Mouse (Mus musculus): ENCODE results near the gene Cdyl.

The Cdyl gene

GRCm38 (mm10) chr13:35717658-35718057 is 58.0 kb downstream of the Cdyl start:
- no peak for DNase-seq

DNA sequence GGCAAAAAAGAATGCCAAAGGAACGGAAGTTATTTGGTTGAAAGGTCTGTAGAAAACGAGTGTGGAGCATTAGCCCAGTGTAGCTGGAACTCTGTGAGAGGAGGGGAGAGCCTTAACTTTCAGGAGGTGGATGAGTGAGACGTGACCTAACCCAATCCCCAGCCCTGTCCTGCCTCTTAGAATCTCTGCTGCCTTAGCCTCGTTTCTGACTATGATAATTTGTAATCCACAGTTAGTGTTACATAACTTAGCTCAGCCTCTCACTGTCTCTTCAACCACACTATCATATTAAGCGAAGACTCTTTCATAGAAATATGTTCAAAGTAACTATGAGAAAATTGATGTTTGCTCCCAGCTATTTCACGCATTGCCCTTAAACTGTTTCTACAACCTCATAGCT is 59.9 kb downstream of the Cdyl start:
- DNase-seq: no peak

DNA sequence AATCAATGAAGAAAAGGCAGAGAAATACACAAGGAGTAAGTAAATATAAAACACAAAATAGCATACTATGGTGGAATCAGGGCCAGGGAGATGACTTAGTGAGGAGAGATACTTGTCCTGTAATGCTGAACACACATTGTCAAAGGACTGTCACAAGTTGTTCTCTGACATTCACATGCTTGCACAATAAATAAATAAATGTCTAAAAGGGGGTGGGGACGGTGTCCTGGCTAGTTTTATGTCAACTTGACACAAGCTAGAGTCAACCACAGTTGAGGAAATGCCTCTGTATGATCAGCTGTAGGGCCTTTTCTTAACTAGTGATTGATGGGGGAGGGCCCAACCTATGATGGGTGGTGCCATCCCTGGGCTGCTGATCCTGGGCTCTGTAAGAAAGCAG is 63.4 kb downstream of the Cdyl start:
- DNase-seq: no peak

- DNase-seq: no peak
Measured at GRCm38 (mm10) chr13:35726025-35726424, 66.4 kb downstream of the Cdyl start.

DNA sequence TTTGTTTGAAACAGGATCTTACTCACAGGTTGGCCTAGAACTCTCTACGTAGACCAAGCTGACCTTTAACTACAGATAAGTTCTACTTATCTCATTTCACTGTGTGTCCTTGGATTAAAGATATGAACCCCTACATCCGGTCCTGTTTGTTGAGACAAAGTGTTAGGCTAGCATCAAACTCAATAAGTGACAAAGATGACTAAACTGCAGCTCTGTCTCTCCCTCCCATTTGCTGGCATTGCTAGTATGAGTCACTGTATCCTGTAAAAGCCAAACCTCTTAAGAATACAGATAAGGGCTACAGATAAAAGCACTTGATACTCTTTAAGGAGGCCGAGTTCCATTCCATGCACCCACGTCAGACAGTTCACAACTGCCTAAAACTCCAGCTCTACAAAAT is 72.5 kb downstream of the Cdyl start:
- DNase-seq: no peak

DNA sequence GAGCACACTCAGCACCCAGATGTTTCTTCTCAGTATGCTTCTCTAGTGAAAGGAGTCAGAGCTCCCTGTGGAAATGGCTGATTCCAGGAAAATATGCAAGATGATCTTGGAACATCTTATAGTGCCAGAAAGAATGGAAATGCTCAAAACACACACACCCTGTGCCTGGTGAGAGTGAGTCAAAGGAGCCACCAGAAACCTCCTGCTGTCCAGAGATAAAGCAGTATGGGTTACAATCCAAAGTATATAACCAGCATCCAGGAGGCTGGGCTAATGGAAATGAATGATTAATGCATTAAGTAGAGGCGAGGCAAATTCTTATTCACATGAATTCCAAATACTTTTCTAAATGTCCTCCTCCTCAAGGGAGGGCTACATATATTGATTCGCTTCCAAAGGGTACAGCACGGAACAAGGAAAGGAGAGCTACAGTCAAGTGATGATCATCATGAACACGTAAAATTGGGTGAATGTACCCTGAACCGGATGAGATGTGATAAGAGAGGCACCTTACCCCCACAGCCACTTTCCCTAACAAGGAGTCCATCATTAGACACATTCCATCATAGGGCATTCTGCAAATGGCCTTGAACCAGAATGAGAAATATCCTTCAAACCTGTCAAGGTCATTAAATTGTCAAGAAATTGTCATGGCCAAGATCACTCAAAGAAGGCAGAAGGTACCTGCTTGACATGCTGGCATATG is 73.4 kb downstream of the Cdyl start:
- DNase-seq: no peak

DNA sequence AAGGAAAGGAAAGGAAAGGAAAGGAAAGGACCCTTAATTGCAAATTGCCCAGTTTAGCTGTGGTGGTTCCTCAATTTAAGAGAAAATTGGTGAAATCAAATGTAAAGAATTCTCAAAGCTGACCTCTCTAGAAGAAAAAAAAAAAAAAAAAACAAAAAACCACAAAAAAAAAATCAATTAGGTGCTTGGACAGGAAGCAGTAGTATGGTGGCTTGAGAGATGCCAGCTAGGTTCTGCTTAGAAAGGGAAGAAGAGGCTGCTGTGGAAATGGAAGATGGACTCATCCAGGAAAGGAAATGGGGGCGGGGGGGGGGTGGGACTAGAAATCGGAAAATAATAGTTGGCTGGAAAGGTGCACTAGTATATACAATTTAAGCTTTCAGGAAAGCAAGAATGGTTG is 77.9 kb downstream of the Cdyl start:
- no peak for DNase-seq

DNA sequence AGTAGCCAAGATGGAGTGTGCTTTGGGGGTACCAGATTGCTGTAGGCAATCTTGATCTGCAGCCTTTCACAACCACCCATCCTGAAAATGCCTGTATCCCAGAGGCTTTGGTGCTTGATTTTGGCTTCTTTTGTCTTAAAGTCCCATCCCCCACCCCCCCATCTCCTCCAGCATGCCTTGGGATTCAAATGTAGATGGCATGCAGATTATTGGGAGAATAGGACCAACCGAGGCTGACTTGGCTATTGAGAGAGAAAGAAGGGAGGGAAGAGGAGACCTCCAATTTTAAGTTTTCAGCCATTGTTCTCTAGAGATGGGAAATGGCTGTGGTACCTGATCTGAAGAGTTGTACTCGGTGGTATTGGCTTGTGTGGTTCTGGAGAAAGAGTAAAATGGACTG is 78.6 kb downstream of the Cdyl start:
- no peak for DNase-seq

DNA sequence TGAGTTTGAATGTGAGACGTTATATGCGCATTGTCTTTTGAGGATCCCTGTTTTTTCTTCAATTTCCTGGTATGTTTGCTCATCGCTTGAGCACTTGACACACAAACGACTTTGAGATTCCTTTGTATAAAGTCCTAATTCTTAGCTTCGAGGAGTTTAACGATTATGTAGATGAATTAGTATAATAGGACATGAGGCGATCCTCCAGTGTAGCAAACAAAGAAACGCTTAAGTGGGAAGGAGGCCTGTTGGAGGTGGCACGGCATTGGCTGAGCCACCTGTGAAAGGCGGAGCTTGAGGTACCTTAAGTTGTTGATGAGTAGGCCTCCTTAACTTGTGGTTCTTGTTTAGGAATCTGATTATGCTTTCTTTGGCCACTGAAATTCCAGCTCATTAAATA is 79.8 kb downstream of the Cdyl start:
- DNase-seq: no peak

- DNase-seq: peak; percentile 31
Measured at GRCm38 (mm10) chr13:35740301-35741039, 80.8 kb downstream of the Cdyl start.

- DNase-seq: peak; percentile 86
Measured at GRCm38 (mm10) chr13:35741040-35741619, 81.5 kb downstream of the Cdyl start.

DNA sequence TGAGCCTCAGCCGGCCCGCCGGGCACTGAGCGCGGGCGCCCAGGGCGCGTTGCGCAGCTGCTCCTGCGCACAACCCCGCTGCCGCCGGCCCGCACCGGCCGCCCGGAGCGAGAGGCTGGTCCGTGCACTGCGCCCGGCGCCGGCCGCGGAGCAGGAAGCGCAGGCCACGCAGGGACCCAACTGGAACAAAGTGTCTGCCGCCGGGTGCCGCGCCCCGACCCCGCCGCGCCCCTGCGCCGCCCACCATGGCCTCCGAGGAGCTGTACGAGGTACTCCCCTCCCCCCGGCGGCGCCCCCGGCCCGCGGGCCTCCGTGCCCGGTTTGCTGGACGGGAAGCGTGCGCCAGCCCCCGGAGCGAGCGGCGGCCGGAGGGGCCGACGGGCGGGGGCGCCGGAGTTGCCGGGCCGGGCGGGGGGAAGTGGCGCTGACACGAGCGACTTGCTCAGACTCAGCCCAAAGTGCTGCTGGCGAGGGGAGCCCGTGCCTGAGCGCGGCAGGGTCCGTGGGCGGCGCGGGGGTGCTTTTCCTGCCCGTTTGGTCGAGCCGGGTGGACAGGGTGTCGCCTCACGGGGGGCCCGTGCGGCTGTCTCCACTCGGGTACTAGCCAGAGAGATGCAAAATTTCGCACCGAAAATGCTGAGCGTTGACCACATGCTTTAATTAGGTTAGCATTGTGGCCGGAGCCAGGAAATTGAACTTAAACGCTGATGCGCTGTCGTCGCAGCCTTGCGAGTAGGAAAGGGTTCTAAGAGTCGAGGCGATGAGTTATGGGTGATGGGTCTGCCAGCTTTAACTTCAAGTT is 82.2 kb downstream of the Cdyl start:
- DNase-seq: peak; percentile 48

GRCm38 (mm10) chr13:35742696-35743095 is 83.1 kb downstream of the Cdyl start:
- DNase-seq: no peak

- no peak for DNase-seq
Measured at GRCm38 (mm10) chr13:35743196-35743595, 83.6 kb downstream of the Cdyl start.

GRCm38 (mm10) chr13:35749194-35749593 is 89.6 kb downstream of the Cdyl start:
- no peak for DNase-seq

- no peak for DNase-seq
Measured at GRCm38 (mm10) chr13:35749680-35750079, 90.0 kb downstream of the Cdyl start.

GRCm38 (mm10) chr13:35752046-35752445 is 92.4 kb downstream of the Cdyl start:
- DNase-seq: no peak

DNA sequence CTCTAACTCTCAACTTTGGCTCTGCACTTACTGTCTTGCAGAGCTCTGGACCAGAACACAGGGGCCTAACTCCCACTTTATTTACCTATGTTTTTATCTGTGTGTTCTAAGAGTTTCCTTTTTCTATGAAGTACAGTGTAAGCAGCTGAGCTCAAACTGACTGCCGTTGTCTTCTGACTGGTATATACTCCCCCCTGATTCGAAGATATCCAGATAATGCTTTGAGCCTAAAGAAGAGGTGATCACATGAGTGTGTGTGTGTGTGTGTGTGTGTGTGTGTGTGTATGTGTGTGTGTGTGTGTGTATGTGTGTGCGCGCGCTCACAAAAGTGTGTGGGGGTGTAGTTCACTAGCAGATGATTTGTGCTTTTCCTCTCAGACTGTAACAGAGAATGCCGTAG is 95.4 kb downstream of the Cdyl start:
- no peak for DNase-seq

GRCm38 (mm10) chr13:35755655-35756283 is 96.1 kb downstream of the Cdyl start:
- DNase-seq: no peak

GRCm38 (mm10) chr13:35756393-35757338 is 97.0 kb downstream of the Cdyl start:
- no peak for DNase-seq

DNA sequence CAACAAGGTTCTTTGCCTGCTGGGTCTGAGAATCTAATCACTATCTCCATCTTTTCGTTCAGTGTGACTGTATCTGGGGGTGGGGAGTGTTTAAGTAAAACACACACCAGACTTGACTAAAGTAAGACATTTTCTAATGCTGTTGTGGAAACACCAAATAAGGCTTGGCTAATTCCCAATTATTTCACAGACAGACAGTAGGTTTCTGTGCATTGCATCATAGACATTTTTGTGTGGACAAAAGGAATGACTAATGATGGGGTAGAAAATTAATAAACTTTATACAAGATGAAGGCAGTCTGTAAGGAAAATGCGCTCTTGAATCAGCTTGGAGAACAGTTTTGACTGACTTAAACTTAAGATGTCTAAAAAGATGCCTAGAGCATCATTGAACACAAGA is 100.7 kb downstream of the Cdyl start:
- DNase-seq: no peak

DNA sequence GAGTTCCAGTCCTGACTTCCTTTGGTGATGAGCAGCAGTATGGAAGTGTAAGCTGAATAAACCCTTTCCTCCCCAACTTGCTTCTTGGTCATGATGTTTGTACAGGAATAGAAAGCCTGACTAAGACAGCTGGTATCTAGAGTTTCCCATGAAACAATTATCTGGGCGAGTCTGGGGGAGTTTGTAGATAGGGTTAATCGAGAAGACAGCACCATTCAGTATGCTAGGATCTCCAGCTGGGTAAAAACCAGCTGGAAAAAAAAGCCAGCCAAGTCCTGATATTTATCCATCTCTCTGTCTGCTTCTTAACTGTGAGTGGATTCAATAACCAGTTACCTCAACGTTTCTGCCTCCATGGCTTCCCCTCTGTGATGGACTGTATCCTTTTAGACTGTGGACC is 104.9 kb downstream of the Cdyl start:
- no peak for DNase-seq
